7 mouse cellular contexts compared by ENCODE assay signal in the genomic region with DNA sequence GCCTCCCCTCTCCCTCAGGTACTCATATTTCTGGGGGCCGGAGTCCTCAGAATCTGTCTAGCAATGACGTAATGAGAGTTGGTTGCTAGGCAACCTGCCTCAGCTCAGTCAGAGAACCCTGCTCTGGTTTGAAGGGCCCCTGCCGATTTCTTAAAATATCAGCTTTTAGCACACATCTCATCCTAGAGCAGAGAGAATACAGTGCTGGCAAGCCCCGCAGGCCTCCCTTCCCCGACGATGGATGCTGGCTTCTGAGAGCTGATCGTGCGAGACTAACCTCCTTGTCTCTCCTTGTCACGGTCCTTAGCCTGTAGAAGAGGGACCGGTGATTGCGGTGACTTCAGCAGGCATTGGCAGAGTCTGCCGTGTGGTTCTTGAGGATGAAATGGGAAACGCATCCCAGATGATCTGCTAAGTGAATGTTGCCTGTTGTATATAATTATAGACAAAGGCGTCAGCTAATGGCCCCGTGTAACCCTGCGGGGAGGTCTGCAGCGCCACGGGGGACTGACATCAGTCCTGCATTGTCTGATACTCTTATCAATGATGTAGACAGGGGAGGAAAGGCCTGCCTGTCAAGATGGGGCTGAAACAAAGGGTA.
DNase-seq lines count a peak whose midpoint lies in the region; ATAC-seq lines count a peak whose summit lies in the region.

No protein-coding gene starts in this region.

- H3K36me3 ChIP-seq in forebrain, embryonic 10.5 days (replicated peaks) = no peaks in the 10 kb centered on the region
- no peaks in the 10 kb centered on the region for H3K36me3 ChIP-seq in midbrain, embryonic 14.5 days (ENCODE audit: control insufficient read depth, insufficient read depth, low read length)

- H3K9me3 ChIP-seq in forebrain, embryonic 10.5 days = no peaks in the 10 kb centered on the region
- no peaks in the 10 kb centered on the region for H3K9me3 ChIP-seq in midbrain, embryonic 14.5 days (ENCODE audit: control insufficient read depth, low read length)

- peak overlapping the region; percentile 21 for H3K4me3 ChIP-seq in forebrain, embryonic 10.5 days
- no peak overlapping the region for H3K4me3 ChIP-seq in midbrain, embryonic 14.5 days (replicated peaks; ENCODE audit: low read depth, low read length)

- DNase-seq in cerebellum, adult 9-11 months = peak; percentile 10
- DNase-seq in forebrain, embryonic 10.5 days (ENCODE audit: extremely low spot score, low spot score) = peak; percentile 73
- DNase-seq in layer of hippocampus, adult 8-10 months (ENCODE audit: low spot score in 2 of 2) = peak; percentile 51 to 64
- peak; percentile 90 for DNase-seq in midbrain, embryonic 14.5 days
- no peak for DNase-seq in yolk sac, embryonic 10.5 days (ENCODE audit: low spot score)
- no peak for DNase-seq in testis, postnatal 14 days (ENCODE audit: low spot score)
- DNase-seq in spleen, postnatal 14 days (ENCODE audit: low spot score in 2 of 2) = no peak

- H3K4me1 ChIP-seq in forebrain, embryonic 10.5 days = peaks cover 82% of the 10 kb centered on the region
- H3K4me1 ChIP-seq in midbrain, embryonic 14.5 days (ENCODE audit: control insufficient read depth, insufficient read depth, low read length) = peaks cover 64% of the 10 kb centered on the region

- 23% methylated on average over 18 of the region's 18 CpGs for WGBS in forebrain, embryonic 10.5 days
- WGBS in midbrain, embryonic 14.5 days = 2% methylated on average over 18 of the region's 18 CpGs

- ATAC-seq in midbrain, embryonic 14.5 days (ENCODE audit: low FRiP score, low TSS enrichment) = peak; percentile 10; the same call in 1 of the 2 replicates

- H3K4me2 ChIP-seq in midbrain, embryonic 14.5 days (ENCODE audit: low read length) = peak overlapping the region; percentile 26

- peak overlapping the region; percentile 84 for H3K27ac ChIP-seq in forebrain, embryonic 10.5 days
- peak overlapping the region; percentile 92 for H3K27ac ChIP-seq in midbrain, embryonic 14.5 days (replicated peaks; ENCODE audit: low read depth, low read length)

- peak overlapping the region; percentile 28; the same call in 1 of the 2 replicates for H3K9ac ChIP-seq in midbrain, embryonic 14.5 days (replicated peaks; ENCODE audit: low read length)

- peaks cover 33% of the 10 kb centered on the region for H3K27me3 ChIP-seq in forebrain, embryonic 10.5 days (ENCODE audit: poor library complexity, severe bottlenecking)
- H3K27me3 ChIP-seq in midbrain, embryonic 14.5 days (ENCODE audit: control insufficient read depth, insufficient read depth, low read length) = no peaks in the 10 kb centered on the region

Comparison
In these comparisons a context has a peak if more than half of its experiments do, and no peak if none do; other contexts are left out.
1. DNase-seq: peak in cerebellum, adult 9-11 months (single experiment), forebrain, embryonic 10.5 days (single experiment), layer of hippocampus, adult 8-10 months (2 of 2) and midbrain, embryonic 14.5 days (single experiment); none in yolk sac, embryonic 10.5 days (single experiment), testis, postnatal 14 days (single experiment) and spleen, postnatal 14 days (0 of 2).